Mouse (Mus musculus) G1E (cell line): ENCODE measurements around the gene Vnn3. TPM values are rescaled to one million over a fixed set of nuclear protein-coding genes. Genes with fewer than 3 reads are reported as not detected.

Experiments
- ATAC-seq: 2 replicates; pipeline ENCODE4 v1.8.0; 2016; ENCODE audit warnings: mild to moderate bottlenecking; ENCODE audit not compliant: insufficient number of reproducible peaks, poor library complexity, low FRiP score, severe bottlenecking; ENCODE audit errors: extremely low read depth
- DNase-seq: peaks from one replicate; pipeline ENCODE4 v3.0.0; 2012; ENCODE audit warnings: low spot score
- H3K27me3 ChIP-seq: 2 replicates; pipeline ENCODE4 v1.6.1; 2012; ENCODE audit warnings: mild to moderate bottlenecking, low read length, inconsistent platforms; ENCODE audit not compliant: insufficient read depth
- H3K36me3 ChIP-seq: replicated peaks from 2 replicates; pipeline ENCODE3; 2012; ENCODE audit warnings: mild to moderate bottlenecking, inconsistent platforms
- H3K4me1 ChIP-seq: 2 replicates; pipeline ENCODE4 v1.6.1; 2012; ENCODE audit warnings: low read depth, low read length, inconsistent platforms, mixed read lengths; ENCODE audit not compliant: insufficient read depth
- H3K4me3 ChIP-seq: 2 replicates; pipeline ENCODE4 v1.5.1; 2012; ENCODE audit warnings: low read depth, mild to moderate bottlenecking, inconsistent platforms, low read length, moderate library complexity, mixed read lengths
- H3K9me3 ChIP-seq: replicated peaks from 2 replicates; pipeline ENCODE4 v1.6.1; 2012; ENCODE audit warnings: inconsistent platforms
- CTCF ChIP-seq: IDR thresholded peaks from 2 replicates; pipeline ENCODE4 v1.5.1; 2012; ENCODE audit warnings: low read depth, low read length, inconsistent platforms, mixed read lengths
- GATA1 ChIP-seq: IDR thresholded peaks from 2 replicates; pipeline ENCODE4 v1.6.1; 2012; ENCODE audit warnings: borderline replicate concordance, low read length, inconsistent platforms, mixed read lengths
- GATA2 ChIP-seq: IDR thresholded peaks from 2 replicates; pipeline ENCODE4 v1.6.1; 2012; ENCODE audit warnings: low read depth, low read length, inconsistent platforms, borderline replicate concordance
- POLR2AphosphoS5 ChIP-seq: IDR thresholded peaks from 2 replicates; pipeline ENCODE4 v1.6.1; 2012; ENCODE audit warnings: low read depth, low read length, inconsistent platforms; ENCODE audit not compliant: insufficient replicate concordance
- TAL1 ChIP-seq: conservative IDR thresholded peaks from 2 replicates; pipeline ENCODE4 v1.6.1; 2012; ENCODE audit warnings: low read depth, low read length, inconsistent platforms, mixed read lengths
- polyA plus RNA-seq: library from polyadenylated mRNA; stranded (reverse); fragments of >175 nt; gene quantifications from 2 replicates; pipeline ENCODE4 v1.2.3, GENCODE M21; 2012
- total RNA-seq, 2 experiments: library from RNA; stranded (forward) in 1 of 2; stranded (reverse) in 1 of 2; fragments of 200-1000 nt in 1 of 2; fragments of >200 nt in 1 of 2; fragmentation: Nextera tagmentation in 1 of 2; gene quantifications; 2 replicates each; pipeline ENCODE4 v1.2.3; 2014 to 2017

Gene Vnn3
- total and polyA plus RNA-seq, 3 experiments: not detected

DNA sequence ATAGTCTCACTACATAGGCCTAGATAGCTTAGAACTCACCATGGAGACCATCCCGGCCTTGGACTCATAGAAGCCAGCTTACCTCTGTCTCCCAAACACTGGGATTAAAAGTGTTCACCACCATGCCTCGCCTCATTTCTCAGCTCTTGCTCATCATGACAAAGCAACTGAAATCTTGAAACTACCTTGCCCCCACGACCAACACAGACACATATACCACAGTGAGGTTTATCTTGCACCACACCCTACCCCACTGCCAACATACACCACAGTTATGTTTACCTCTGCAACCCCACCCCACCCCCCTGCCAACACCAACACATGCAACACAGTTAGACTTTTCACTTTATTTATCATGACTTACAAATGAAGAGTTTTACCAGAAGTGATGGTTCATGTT, 34.8 kb downstream of the Vnn3 start:
- H3K27me3 ChIP-seq: no peaks in the 10 kb centered on the region
- no peak for TF ChIP-seq TAL1
- no peak for TF ChIP-seq GATA1
- TF ChIP-seq CTCF: no peak
- no peak for TF ChIP-seq POLR2AphosphoS5
- no peak for TF ChIP-seq GATA2
- ATAC-seq (no peak), DNase-seq (no peak)
- H3K9me3 ChIP-seq: no peaks in the 10 kb centered on the region
- no peaks in the 10 kb centered on the region for H3K4me1 ChIP-seq
- no peaks in the 10 kb centered on the region for H3K36me3 ChIP-seq
- no peak overlapping the region for H3K4me3 ChIP-seq

DNA sequence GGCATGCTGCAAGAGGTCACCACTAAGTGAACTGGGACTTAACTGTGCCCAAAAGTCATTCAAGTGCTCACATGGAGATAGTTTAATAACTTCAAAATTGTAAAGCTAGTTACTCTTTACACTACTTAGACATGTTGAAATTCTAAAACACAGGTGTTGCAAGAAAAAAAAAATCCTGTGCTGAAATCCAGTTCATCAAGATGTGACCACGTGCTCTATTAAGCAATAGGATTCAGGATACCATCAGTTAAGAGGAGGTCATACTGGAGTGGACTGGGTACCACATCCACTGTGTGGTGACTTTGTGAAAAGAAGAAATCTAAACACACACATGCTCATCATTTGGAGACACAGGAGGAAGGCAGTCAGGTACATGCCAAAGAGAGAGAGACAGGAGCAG, 41.7 kb downstream of the Vnn3 start:
- TF ChIP-seq GATA1 (no peak), CTCF (no peak), GATA2 (no peak), POLR2AphosphoS5 (no peak), TAL1 (no peak)
- no peak for ATAC-seq
- H3K36me3 ChIP-seq: no peaks in the 10 kb centered on the region
- DNase-seq: no peak
- H3K4me1 ChIP-seq: no peaks in the 10 kb centered on the region
- H3K27me3 ChIP-seq: no peaks in the 10 kb centered on the region
- peaks cover 17% of the 10 kb centered on the region for H3K9me3 ChIP-seq
- H3K4me3 ChIP-seq: no peak overlapping the region

DNA sequence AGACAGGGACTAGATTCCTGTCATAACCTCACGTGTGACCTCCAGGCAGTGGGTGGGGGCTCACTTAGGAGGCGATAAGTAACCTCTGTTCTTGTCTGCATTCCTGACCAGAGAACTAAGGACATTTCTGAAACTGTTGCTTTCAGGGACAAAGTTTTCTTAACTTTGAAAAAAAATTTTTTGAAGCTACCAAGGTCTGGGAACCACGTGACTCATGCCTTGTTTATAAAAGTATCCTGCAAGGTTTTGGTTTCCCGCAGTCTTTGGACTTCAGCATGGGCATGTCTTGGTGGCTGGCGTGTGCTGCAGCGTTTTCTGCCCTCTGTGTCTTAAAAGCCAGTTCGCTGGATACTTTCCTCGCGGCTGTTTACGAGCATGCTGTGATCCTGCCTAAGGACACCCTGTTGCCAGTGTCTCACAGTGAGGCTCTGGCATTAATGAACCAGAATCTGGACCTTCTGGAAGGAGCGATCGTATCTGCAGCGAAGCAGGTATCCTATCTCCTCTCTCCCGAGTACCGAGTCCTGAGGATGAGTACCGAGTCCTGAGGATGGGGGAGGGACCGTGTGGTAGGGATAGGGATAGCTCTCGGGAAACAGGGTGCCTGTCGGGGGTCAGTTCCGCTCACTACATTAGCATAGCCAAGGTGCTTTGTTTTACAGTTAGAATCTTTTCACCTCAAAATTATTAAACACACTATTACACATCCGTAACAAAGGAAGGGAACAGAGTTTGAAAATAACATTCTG, 43.5 kb downstream of the Vnn3 start, which contains the start of gene Vnn1:
Gene Vnn1, plus strand, starts transcription at position 88 of the 749 bp plus-strand sequence.
- Histone ChIP-seq H3K9me3 (peaks cover 17% of the 10 kb centered on the region), H3K36me3 (no peaks in the 10 kb centered on the region), H3K27me3 (no peaks in the 10 kb centered on the region), H3K4me3 (no peak within 1 kb of the TSS), H3K4me1 (no peaks in the 10 kb centered on the region)
- no peak for DNase-seq
- TF ChIP-seq GATA2 (no peak), GATA1 (no peak), POLR2AphosphoS5 (no peak), CTCF (no peak), TAL1 (no peak)
- no peak for ATAC-seq

DNA sequence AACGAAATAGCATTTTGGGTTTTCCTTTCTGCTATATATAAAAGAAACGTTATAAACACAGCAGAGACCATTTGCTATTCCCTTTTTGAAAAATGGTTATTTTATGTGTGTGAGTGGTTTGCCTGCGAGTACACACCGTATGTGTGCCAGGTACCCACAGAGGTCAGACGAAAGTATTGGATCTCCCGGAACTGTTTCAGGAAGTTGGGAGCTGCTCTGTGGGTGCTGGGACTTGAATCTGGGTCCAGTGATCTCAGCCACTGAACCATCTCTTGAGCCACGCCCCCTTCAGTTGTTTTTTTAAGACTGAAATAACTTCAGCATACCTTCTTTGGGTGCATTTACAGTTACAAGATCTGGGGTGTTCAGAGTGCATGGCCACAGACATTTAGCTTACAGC, 44.1 kb downstream of the Vnn3 start:
- Histone ChIP-seq H3K27me3 (no peaks in the 10 kb centered on the region), H3K36me3 (no peaks in the 10 kb centered on the region), H3K9me3 (peaks cover 17% of the 10 kb centered on the region), H3K4me1 (no peaks in the 10 kb centered on the region), H3K4me3 (no peak overlapping the region)
- DNase-seq (no peak), ATAC-seq (no peak)
- TF ChIP-seq GATA2 (no peak), POLR2AphosphoS5 (no peak), GATA1 (no peak), TAL1 (no peak), CTCF (no peak)

DNA sequence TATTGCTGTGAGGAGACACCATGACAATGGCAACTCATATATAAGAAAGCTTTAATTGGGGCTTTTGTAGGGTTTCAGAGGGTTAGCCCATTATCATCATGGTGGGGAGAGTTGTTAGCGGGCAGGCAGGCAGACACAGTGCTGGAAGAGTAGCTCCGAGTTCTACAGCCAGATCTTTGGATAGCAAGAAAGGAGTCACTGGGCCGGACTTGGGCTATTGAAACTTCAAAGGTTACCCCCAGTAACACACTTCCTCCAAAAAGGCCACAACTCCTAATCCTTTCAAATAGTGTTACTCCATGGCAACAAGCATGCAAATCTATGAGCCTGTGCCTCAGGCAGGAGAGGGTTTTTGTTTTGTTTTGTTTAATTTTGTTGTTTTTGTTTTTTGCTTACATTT, 49.9 kb downstream of the Vnn3 start:
- ATAC-seq (no peak), DNase-seq (no peak)
- H3K4me3 ChIP-seq: no peak overlapping the region
- no peaks in the 10 kb centered on the region for H3K36me3 ChIP-seq
- no peaks in the 10 kb centered on the region for H3K27me3 ChIP-seq
- TF ChIP-seq POLR2AphosphoS5 (no peak), TAL1 (no peak), GATA1 (no peak), GATA2 (no peak), CTCF (no peak)
- no peaks in the 10 kb centered on the region for H3K4me1 ChIP-seq
- no peaks in the 10 kb centered on the region for H3K9me3 ChIP-seq

DNA sequence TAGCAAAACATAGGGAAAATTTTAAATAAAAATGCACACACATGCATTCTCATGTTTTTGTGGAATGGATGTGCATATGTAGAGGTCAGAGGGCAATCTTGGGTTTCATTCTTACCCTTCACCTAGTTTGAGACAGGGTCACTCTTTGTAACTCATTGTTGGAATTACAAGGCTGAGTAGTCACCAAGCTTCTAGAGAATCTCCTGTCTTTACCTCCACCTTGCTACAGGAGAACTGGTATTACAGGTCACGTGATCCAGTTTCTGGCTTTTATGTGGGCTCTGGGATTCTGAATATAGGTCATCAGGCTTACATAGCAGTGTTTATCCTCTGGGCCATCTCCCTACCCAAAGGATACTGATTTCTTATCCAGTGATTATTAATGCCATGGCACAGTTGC, 54.4 kb downstream of the Vnn3 start:
- TF ChIP-seq GATA1 (no peak), POLR2AphosphoS5 (no peak), CTCF (no peak), TAL1 (no peak), GATA2 (no peak)
- no peak overlapping the region for H3K4me3 ChIP-seq
- H3K27me3 ChIP-seq: no peaks in the 10 kb centered on the region
- no peaks in the 10 kb centered on the region for H3K36me3 ChIP-seq
- ATAC-seq (no peak), DNase-seq (no peak)
- no peaks in the 10 kb centered on the region for H3K4me1 ChIP-seq
- no peaks in the 10 kb centered on the region for H3K9me3 ChIP-seq

Other genes starting within 250 kb of the Vnn3 start
- 1,930 and 2,036 TPM in 2 replicates for gene Rps12, start 64.2 kb upstream of the Vnn3 start, total RNA-seq (2014; fragmentation: Nextera tagmentation)
- 1,882 and 2,182 TPM in 2 replicates for gene Rps12, start 64.2 kb upstream of the Vnn3 start, total RNA-seq (2017)
- 1,152 and 1,558 TPM in 2 replicates for gene Rps12, start 64.2 kb upstream of the Vnn3 start, polyA plus RNA-seq
- gene Slc18b1, start 54.5 kb upstream of the Vnn3 start, total RNA-seq (2014; fragmentation: Nextera tagmentation): not detected in 2 replicates
- gene Slc18b1, start 54.5 kb upstream of the Vnn3 start, total RNA-seq (2017): not detected in 2 replicates
- not detected in 2 replicates for gene Slc18b1, start 54.5 kb upstream of the Vnn3 start, polyA plus RNA-seq
- not detected in 2 replicates for gene Vnn1, start 43.2 kb downstream of the Vnn3 start, total RNA-seq (2014; fragmentation: Nextera tagmentation)
- gene Vnn1, start 43.2 kb downstream of the Vnn3 start, total RNA-seq (2017): 0.06 TPM in 1 of 2 replicates, not detected in the other
- gene Vnn1, start 43.2 kb downstream of the Vnn3 start, polyA plus RNA-seq: not detected in 2 replicates
- not detected in 2 replicates for gene Taar1, start 68.9 kb downstream of the Vnn3 start, total RNA-seq (2014; fragmentation: Nextera tagmentation)
- gene Taar1, start 68.9 kb downstream of the Vnn3 start, total RNA-seq (2017): 0.23 TPM in 1 of 2 replicates, not detected in the other
- gene Taar1, start 68.9 kb downstream of the Vnn3 start, polyA plus RNA-seq: not detected in 2 replicates
- gene Taar2, start 87.1 kb downstream of the Vnn3 start, total RNA-seq (2014; fragmentation: Nextera tagmentation): not detected in 2 replicates
- gene Taar2, start 87.1 kb downstream of the Vnn3 start, total RNA-seq (2017): 0.12 TPM in 1 of 2 replicates, not detected in the other
- gene Taar2, start 87.1 kb downstream of the Vnn3 start, polyA plus RNA-seq: not detected in 2 replicates
- gene Taar3, start 98.1 kb downstream of the Vnn3 start, total RNA-seq (2014; fragmentation: Nextera tagmentation): not detected in 2 replicates
- gene Taar3, start 98.1 kb downstream of the Vnn3 start, total RNA-seq (2017): 0.11 TPM in 1 of 2 replicates, not detected in the other
- not detected in 2 replicates for gene Taar3, start 98.1 kb downstream of the Vnn3 start, polyA plus RNA-seq
- not detected in 2 replicates for gene Taar4, start 109.0 kb downstream of the Vnn3 start, total RNA-seq (2014; fragmentation: Nextera tagmentation)
- 0.29 TPM in 1 of 2 replicates, not detected in the other for gene Taar4, start 109.0 kb downstream of the Vnn3 start, total RNA-seq (2017)
- not detected in 2 replicates for gene Taar4, start 109.0 kb downstream of the Vnn3 start, polyA plus RNA-seq
- not detected in 2 replicates for gene Taar5, start 119.2 kb downstream of the Vnn3 start, total RNA-seq (2014; fragmentation: Nextera tagmentation)
- 0.38 TPM in 1 of 2 replicates, not detected in the other for gene Taar5, start 119.2 kb downstream of the Vnn3 start, total RNA-seq (2017)
- gene Taar5, start 119.2 kb downstream of the Vnn3 start, polyA plus RNA-seq: not detected in 2 replicates
- gene Taar6, start 134.2 kb downstream of the Vnn3 start, total RNA-seq (2014; fragmentation: Nextera tagmentation): not detected in 2 replicates
- not detected in 2 replicates for gene Taar6, start 134.2 kb downstream of the Vnn3 start, total RNA-seq (2017)
- gene Taar6, start 134.2 kb downstream of the Vnn3 start, polyA plus RNA-seq: not detected in 2 replicates
- not detected in 2 replicates for gene Taar7a, start 142.0 kb downstream of the Vnn3 start, total RNA-seq (2014; fragmentation: Nextera tagmentation)
- gene Taar7a, start 142.0 kb downstream of the Vnn3 start, total RNA-seq (2017): not detected in 2 replicates
- not detected in 2 replicates for gene Taar7a, start 142.0 kb downstream of the Vnn3 start, polyA plus RNA-seq
- gene Taar7b, start 148.5 kb downstream of the Vnn3 start, total RNA-seq (2014; fragmentation: Nextera tagmentation): not detected in 2 replicates
- not detected in 2 replicates for gene Taar7b, start 148.5 kb downstream of the Vnn3 start, total RNA-seq (2017)
- not detected in 2 replicates for gene Taar7b, start 148.5 kb downstream of the Vnn3 start, polyA plus RNA-seq
- gene Taar7d, start 175.8 kb downstream of the Vnn3 start, total RNA-seq (2014; fragmentation: Nextera tagmentation): not detected in 2 replicates
- gene Taar7d, start 175.8 kb downstream of the Vnn3 start, total RNA-seq (2017): 0.16 TPM in 1 of 2 replicates, not detected in the other
- gene Taar7d, start 175.8 kb downstream of the Vnn3 start, polyA plus RNA-seq: not detected in 2 replicates
- not detected in 2 replicates for gene Taar7e, start 186.2 kb downstream of the Vnn3 start, total RNA-seq (2014; fragmentation: Nextera tagmentation)
- gene Taar7e, start 186.2 kb downstream of the Vnn3 start, total RNA-seq (2017): 0.33 TPM in 1 of 2 replicates, not detected in the other
- not detected in 2 replicates for gene Taar7e, start 186.2 kb downstream of the Vnn3 start, polyA plus RNA-seq
- not detected in 2 replicates for gene Taar7f, start 198.0 kb downstream of the Vnn3 start, total RNA-seq (2014; fragmentation: Nextera tagmentation)
- gene Taar7f, start 198.0 kb downstream of the Vnn3 start, total RNA-seq (2017): not detected in 2 replicates
- not detected in 2 replicates for gene Taar7f, start 198.0 kb downstream of the Vnn3 start, polyA plus RNA-seq
- not detected in 2 replicates for gene Taar8a, start 225.0 kb downstream of the Vnn3 start, total RNA-seq (2014; fragmentation: Nextera tagmentation)
- gene Taar8a, start 225.0 kb downstream of the Vnn3 start, total RNA-seq (2017): not detected in 2 replicates
- gene Taar8a, start 225.0 kb downstream of the Vnn3 start, polyA plus RNA-seq: not detected in 2 replicates
- gene Taar8b, start 240.8 kb downstream of the Vnn3 start, total RNA-seq (2014; fragmentation: Nextera tagmentation): not detected in 2 replicates
- not detected in 2 replicates for gene Taar8b, start 240.8 kb downstream of the Vnn3 start, total RNA-seq (2017)
- gene Taar8b, start 240.8 kb downstream of the Vnn3 start, polyA plus RNA-seq: not detected in 2 replicates